Mouse (Mus musculus): ENCODE results near the gene Egln2.

DNA sequence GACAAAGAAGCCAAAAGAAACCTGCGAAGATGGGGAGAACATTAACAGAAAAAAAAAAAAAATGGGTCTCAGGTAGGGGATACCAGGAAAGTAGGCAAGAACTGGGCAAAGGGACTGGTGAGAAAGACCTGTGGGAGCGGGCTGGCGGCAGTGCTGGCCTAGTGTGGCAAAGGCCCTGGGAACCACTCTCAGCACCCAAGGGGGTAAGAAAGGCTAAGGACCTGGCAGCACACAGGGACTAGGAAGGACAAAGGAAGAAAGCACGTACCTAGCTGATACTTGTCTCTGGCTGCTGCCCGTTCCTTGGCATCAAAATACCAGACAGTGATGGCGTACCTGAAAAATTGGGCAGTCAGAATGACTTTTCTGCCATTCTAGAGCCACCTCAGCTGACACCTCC lies 7.3 kb downstream of the Egln2 start:
- no peak for TF ChIP-seq USF1 (IDR thresholded peaks at IDR 0.05; ENCODE audit: low read depth)
- TF ChIP-seq CTCF (IDR thresholded peaks at IDR 0.05; ENCODE audit: control insufficient read depth, insufficient read depth, insufficient read length) = no peak
- TF ChIP-seq MAX (IDR thresholded peaks at IDR 0.05) = no peak
